Mouse (Mus musculus) embryonic facial prominence, embryonic 11.5 days (tissue): ENCODE measurements around the gene Ola1. TPM values are rescaled to one million over a fixed set of nuclear protein-coding genes. Genes with fewer than 3 reads are reported as not detected.
A peak's percentile ranks its signal among the peaks of the same experiment; 100 is the strongest.

ENCODE experiments used
- ATAC-seq: fragments of 200-750 bp; cut with Nextera tagmentation; replicated peaks from 2 replicates; pipeline ENCODE4 v1.8.0; 2017; ENCODE audit warnings: low read depth; ENCODE audit not compliant: insufficient number of reproducible peaks, low FRiP score, low TSS enrichment
- DNase-seq: peaks from one replicate; pipeline ENCODE4 v3.0.0-alpha.2; 2015; ENCODE audit warnings: low spot score
- H3K27ac ChIP-seq: fragments of 300-500 bp; sonication (generic); replicated peaks from 2 replicates; pipeline ENCODE4 v1.5.1; 2014; ENCODE audit warnings: mild to moderate bottlenecking, low read depth, low read length, control low read depth
- H3K27me3 ChIP-seq: fragments of 300-500 bp; sonication (generic); 2 replicates; pipeline ENCODE4 v1.6.1; 2014; ENCODE audit warnings: mild to moderate bottlenecking, low read length, moderate library complexity, mixed read lengths; ENCODE audit not compliant: control insufficient read depth, insufficient read depth
- H3K36me3 ChIP-seq: fragments of 300-500 bp; sonication (generic); replicated peaks from 2 replicates; pipeline ENCODE4 v1.6.1; 2014; ENCODE audit warnings: low read depth, mild to moderate bottlenecking, low read length, moderate library complexity, mixed read lengths; ENCODE audit not compliant: control insufficient read depth, insufficient read depth
- H3K4me1 ChIP-seq: fragments of 300-500 bp; sonication (generic); 2 replicates; pipeline ENCODE4 v1.6.1; 2014; ENCODE audit warnings: low read length, mixed read lengths; ENCODE audit not compliant: control insufficient read depth, insufficient read depth
- H3K4me2 ChIP-seq: fragments of 300-500 bp; sonication (generic); 2 replicates; pipeline ENCODE4 v1.6.1; 2014; ENCODE audit warnings: low read depth, mild to moderate bottlenecking, control low read depth, low read length, moderate library complexity
- H3K4me3 ChIP-seq: fragments of 300-500 bp; sonication (generic); 2 replicates; pipeline ENCODE4 v1.5.1; 2014; ENCODE audit warnings: low read depth, low read length, control low read depth
- H3K9ac ChIP-seq: fragments of 300-500 bp; sonication (generic); replicated peaks from 2 replicates; pipeline ENCODE4 v1.6.1; 2014; ENCODE audit warnings: mild to moderate bottlenecking, control low read depth, low read length
- H3K9me3 ChIP-seq: fragments of 300-500 bp; sonication (generic); replicated peaks from 2 replicates; pipeline ENCODE4 v1.6.1; 2016; ENCODE audit warnings: mild to moderate bottlenecking, low read length, inconsistent platforms, mixed read lengths; ENCODE audit not compliant: control insufficient read depth
- WGBS: fragments of 180-500 bp; shearing (Covaris S2); extraction: QIAGEN DNeasy Blood & Tissue Kit; methylation state at CpG from one replicate; pipeline ENCODE4 v1.1.7; 2014; 5-methylcytosine and 5-hydroxymethylcytosine counted together
- polyA plus RNA-seq: library from polyadenylated mRNA; unstranded; fragments of >200 nt; fragmentation: Nextera tagmentation; extraction: Ambion mirVana; gene quantifications from 2 replicates; pipeline ENCODE4 v1.2.1, GENCODE M21; 2014

The Ola1 gene
- polyA plus RNA-seq, 1 experiment from 2014 or later, result 117 TPM

DNA sequence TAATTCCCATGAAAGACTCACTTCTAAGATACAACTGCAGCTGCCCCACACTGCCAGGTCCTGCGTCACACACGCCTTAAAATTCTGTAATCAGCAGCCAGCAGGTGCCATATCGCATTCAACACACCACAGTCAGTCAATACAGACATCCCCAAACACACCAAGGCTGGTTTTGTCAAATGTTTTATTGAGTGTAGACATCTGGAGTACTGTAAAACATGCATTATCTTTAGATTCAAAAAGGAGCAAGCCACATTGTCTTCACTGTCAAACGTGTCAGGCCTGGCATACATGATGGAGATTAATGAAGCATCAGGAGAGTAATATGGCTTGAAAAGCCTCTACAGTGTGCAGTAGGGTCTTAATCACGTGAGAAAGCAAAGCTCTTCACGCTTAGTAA lies 125.7 kb downstream of the Ola1 start:
- no peaks in the 10 kb centered on the region for H3K4me1 ChIP-seq
- no peaks in the 10 kb centered on the region for H3K36me3 ChIP-seq
- H3K9me3 ChIP-seq, result no peaks in the 10 kb centered on the region
- no peak overlapping the region for H3K27ac ChIP-seq
- WGBS, result 87% methylated on average over 6 of the region's 6 CpGs
- H3K27me3 ChIP-seq, result no peaks in the 10 kb centered on the region
- no peak overlapping the region for H3K4me2 ChIP-seq
- no peak for ATAC-seq
- DNase-seq, result no peak
- H3K9ac ChIP-seq, result no peak overlapping the region
- no peak overlapping the region for H3K4me3 ChIP-seq

GRCm38 (mm10) chr2:73091302-73091701 lies 127.4 kb downstream of the Ola1 start:
- Histone ChIP-seq H3K4me3 (no peak overlapping the region), H3K36me3 (no peaks in the 10 kb centered on the region), H3K4me2 (no peak overlapping the region), H3K27ac (no peak overlapping the region), H3K9me3 (no peaks in the 10 kb centered on the region), H3K4me1 (no peaks in the 10 kb centered on the region), H3K9ac (no peak overlapping the region), H3K27me3 (no peaks in the 10 kb centered on the region)
- DNase-seq (no peak), ATAC-seq (no peak)
- 89% methylated on average over 8 of the region's 8 CpGs for WGBS

DNA sequence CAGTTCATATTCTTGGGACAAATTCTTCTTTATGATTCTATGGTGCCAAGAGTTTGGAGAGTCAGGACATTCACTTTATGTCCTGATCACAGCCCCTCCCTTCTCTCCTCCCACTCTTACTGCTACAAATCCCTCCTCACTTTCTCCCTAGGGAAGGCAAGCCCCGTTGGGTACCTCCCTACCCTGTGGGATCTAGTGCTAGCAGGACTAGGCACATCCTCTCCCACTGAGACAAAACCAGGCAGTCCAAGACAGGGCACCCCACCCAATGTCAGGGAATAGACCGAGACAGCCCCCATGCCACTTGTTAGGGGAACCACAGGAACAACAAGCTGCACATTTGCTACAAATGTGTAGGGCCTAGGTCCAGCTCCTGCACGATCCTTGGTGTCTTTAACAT lies 131.1 kb downstream of the Ola1 start:
- Histone ChIP-seq H3K9ac (no peak overlapping the region), H3K4me2 (no peak overlapping the region), H3K27ac (no peak overlapping the region), H3K27me3 (no peaks in the 10 kb centered on the region), H3K4me3 (no peak overlapping the region), H3K36me3 (no peaks in the 10 kb centered on the region), H3K9me3 (no peaks in the 10 kb centered on the region), H3K4me1 (no peaks in the 10 kb centered on the region)
- ATAC-seq (no peak), DNase-seq (no peak)
- WGBS, result 57% methylated on average over 3 of the region's 3 CpGs

- Histone ChIP-seq H3K4me1 (no peaks in the 10 kb centered on the region), H3K36me3 (no peaks in the 10 kb centered on the region), H3K9ac (no peak overlapping the region), H3K4me3 (no peak overlapping the region), H3K9me3 (no peaks in the 10 kb centered on the region), H3K27me3 (no peaks in the 10 kb centered on the region), H3K4me2 (no peak overlapping the region), H3K27ac (no peak overlapping the region)
- WGBS, result 22% methylated on average over 8 of the region's 8 CpGs
- ATAC-seq (0 out of 2 replicates have a peak, but pooled peaks have one; percentile 23), DNase-seq (peak; percentile 41)
Measured at GRCm38 (mm10) chr2:73085669-73086304, 132.9 kb downstream of the Ola1 start.

DNA sequence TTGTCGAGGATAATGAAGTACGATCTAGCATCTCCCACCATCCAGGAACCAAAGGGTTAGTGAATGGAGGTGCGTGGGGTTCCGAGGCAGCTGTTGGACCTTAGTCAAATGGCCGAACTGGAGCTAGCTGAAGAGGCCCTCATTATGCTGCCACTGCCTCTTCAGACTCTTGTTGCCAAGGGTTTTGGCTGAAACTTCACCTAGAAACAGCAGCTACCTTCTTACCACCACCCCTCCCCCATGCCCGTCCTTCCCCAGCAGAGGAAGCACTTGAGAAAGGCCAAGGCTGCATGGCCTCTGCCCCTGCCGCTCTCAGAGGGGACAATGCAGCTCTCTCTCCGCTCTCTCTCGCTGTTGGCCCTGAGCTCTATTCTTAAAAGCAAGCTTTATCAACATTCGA lies 136.2 kb downstream of the Ola1 start:
- Histone ChIP-seq H3K4me1 (no peaks in the 10 kb centered on the region), H3K4me3 (no peak overlapping the region), H3K27ac (no peak overlapping the region), H3K9ac (no peak overlapping the region), H3K36me3 (no peaks in the 10 kb centered on the region), H3K9me3 (no peaks in the 10 kb centered on the region), H3K4me2 (no peak overlapping the region), H3K27me3 (no peaks in the 10 kb centered on the region)
- WGBS, result 72% methylated on average over 10 of the region's 10 CpGs
- ATAC-seq, result no peak
- DNase-seq, result no peak

- DNase-seq (no peak), ATAC-seq (no peak)
- Histone ChIP-seq H3K36me3 (no peaks in the 10 kb centered on the region), H3K4me2 (no peak overlapping the region), H3K4me1 (no peaks in the 10 kb centered on the region), H3K9me3 (no peaks in the 10 kb centered on the region), H3K9ac (no peak overlapping the region), H3K27me3 (no peaks in the 10 kb centered on the region), H3K4me3 (no peak overlapping the region), H3K27ac (no peak overlapping the region)
- 89% methylated on average over 2 of the region's 2 CpGs for WGBS
Measured at GRCm38 (mm10) chr2:73081861-73082260, 136.9 kb downstream of the Ola1 start.

DNA sequence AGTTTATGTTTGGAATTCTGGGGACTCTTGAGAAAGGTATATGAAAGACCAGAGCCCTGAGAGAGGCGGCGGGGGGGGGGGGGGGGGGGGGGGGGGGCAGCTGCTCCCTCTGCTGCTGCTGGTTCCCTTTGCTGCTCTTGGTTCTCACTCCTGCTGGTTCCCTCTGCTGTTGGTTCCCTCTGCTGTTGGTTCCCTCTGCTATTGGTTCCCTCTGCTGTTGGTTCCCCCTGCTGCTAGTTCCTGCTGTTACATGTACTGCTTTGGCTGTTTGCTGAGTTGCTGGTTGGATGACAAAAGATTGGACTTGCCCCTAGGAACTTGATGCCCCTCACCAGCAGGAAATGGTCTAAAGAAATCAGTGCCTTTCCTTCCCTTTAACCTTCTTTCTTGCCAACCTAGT lies 138.6 kb downstream of the Ola1 start:
- ATAC-seq, result no peak
- no peaks in the 10 kb centered on the region for H3K36me3 ChIP-seq
- DNase-seq, result peak; percentile 18
- H3K27ac ChIP-seq, result no peak overlapping the region
- H3K4me3 ChIP-seq, result no peak overlapping the region
- H3K4me1 ChIP-seq, result no peaks in the 10 kb centered on the region
- H3K27me3 ChIP-seq, result no peaks in the 10 kb centered on the region
- H3K9me3 ChIP-seq, result no peaks in the 10 kb centered on the region
- WGBS, result no CpG with 5 or more reads among the region's 2 CpGs
- no peak overlapping the region for H3K9ac ChIP-seq
- no peak overlapping the region for H3K4me2 ChIP-seq

DNA sequence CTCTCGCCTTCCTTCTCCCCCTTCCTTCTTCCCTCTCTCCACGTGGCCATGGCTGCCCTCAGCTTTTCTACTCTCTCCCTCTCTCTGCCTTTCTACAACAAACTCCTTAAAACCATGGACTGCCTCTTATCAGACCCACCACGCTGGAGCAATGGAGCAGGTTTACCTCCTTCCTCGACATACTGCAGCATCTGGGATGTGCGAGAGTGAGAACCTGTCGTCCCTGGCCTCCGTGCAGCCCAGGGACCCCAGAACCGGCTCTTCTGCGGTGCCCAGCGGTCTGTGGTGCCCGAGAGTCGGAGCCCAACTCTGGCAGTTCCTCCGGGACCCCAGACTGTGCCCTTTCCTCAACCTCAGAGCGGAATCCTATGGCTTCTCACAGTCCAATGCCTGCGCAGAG lies 139.4 kb downstream of the Ola1 start:
- 69% methylated on average over 15 of the region's 15 CpGs for WGBS
- ATAC-seq, result no peak
- H3K9me3 ChIP-seq, result no peaks in the 10 kb centered on the region

More for the DNA sequence above, 139.4 kb downstream of the Ola1 start:
- H3K4me1 ChIP-seq, result no peaks in the 10 kb centered on the region
- no peak overlapping the region for H3K9ac ChIP-seq
- DNase-seq, result no peak
- H3K36me3 ChIP-seq, result no peaks in the 10 kb centered on the region
- H3K4me2 ChIP-seq, result no peak overlapping the region
- H3K27ac ChIP-seq, result no peak overlapping the region
- H3K4me3 ChIP-seq, result no peak overlapping the region
- no peaks in the 10 kb centered on the region for H3K27me3 ChIP-seq
